Mouse (Mus musculus): ENCODE results near the gene Ror2. TPM values are rescaled to one million over a fixed set of nuclear protein-coding genes. Genes with fewer than 3 reads are reported as not detected.

Ror2 gene
- polyA plus RNA-seq, 1 experiment from 2014 or later, result 9.9 TPM

Other genes with a start within 250 kb of the Ror2 start
- 42.3 and 44.8 TPM in 2 replicates for gene Sptlc1, start 91.3 kb upstream of the Ror2 start, polyA plus RNA-seq (2015; fragmentation: Nextera tagmentation; extraction: Ambion mirVana)
- gene Msx2, start 186.9 kb upstream of the Ror2 start, polyA plus RNA-seq (2015; fragmentation: Nextera tagmentation; extraction: Ambion mirVana), result 1.6 and 1.9 TPM in 2 replicates